Comparison of ENCODE assay signal across 9 mouse cellular contexts in genomic region chr13:100776710-100777109, GRCm38 (mm10). TPM values are rescaled to one million over a fixed set of nuclear protein-coding genes. Genes with fewer than 3 reads are reported as not detected.
A peak's percentile ranks its signal among the peaks of the same experiment; 100 is the strongest.
DNase-seq lines count a peak whose midpoint lies in the region; ATAC-seq and TF ChIP-seq lines count a peak whose summit lies in the region.
"Had no signal": no experiment of that assay in that cellular context is flagged by ENCODE, and none has a peak within 500 bp of the region (broad histone marks: within the 10 kb centered on the region; RNA-seq: fewer than 3 reads in every experiment).

No protein-coding gene starts in this region.

- H3K27ac ChIP-seq in hindbrain, embryonic 13.5 days: no peak overlapping the region
- no peak overlapping the region; the same call in 1 of the 2 replicates for H3K27ac ChIP-seq in hindbrain, embryonic 10.5 days
- no peak overlapping the region for H3K27ac ChIP-seq in testis, adult 2 months (ENCODE audit: control insufficient read depth, insufficient read depth, low read depth, low read length)
- peak overlapping the region; percentile 91 for H3K27ac ChIP-seq in liver, embryonic 13.5 days

- H3K4me1 ChIP-seq in hindbrain, embryonic 13.5 days (replicated peaks): peaks cover 17% of the 10 kb centered on the region
- peaks cover 22% of the 10 kb centered on the region for H3K4me1 ChIP-seq in hindbrain, embryonic 10.5 days (replicated peaks)
- H3K4me1 ChIP-seq in testis, adult 2 months (ENCODE audit: control insufficient read depth, insufficient read depth, low read length): peaks cover 6% of the 10 kb centered on the region
- peaks cover 76% of the 10 kb centered on the region for H3K4me1 ChIP-seq in liver, embryonic 13.5 days (replicated peaks)

- H3K9me3 ChIP-seq in hindbrain, embryonic 13.5 days: no peaks in the 10 kb centered on the region
- H3K9me3 ChIP-seq in hindbrain, embryonic 10.5 days: no peaks in the 10 kb centered on the region
- H3K9me3 ChIP-seq in liver, embryonic 13.5 days (replicated peaks): no peaks in the 10 kb centered on the region

- H3K4me2 ChIP-seq in hindbrain, embryonic 13.5 days: 0 out of 2 replicates have a peak overlapping the region, but pooled peaks have one; percentile 99
- peak overlapping the region; percentile 81 for H3K4me2 ChIP-seq in liver, embryonic 13.5 days

- H3K4me3 ChIP-seq in hindbrain, embryonic 13.5 days: no peak overlapping the region
- no peak overlapping the region for H3K4me3 ChIP-seq in hindbrain, embryonic 10.5 days
- H3K4me3 ChIP-seq in testis, adult 2 months (ENCODE audit: control insufficient read depth, low read depth, low read length): peak overlapping the region; percentile 95
- peak overlapping the region; percentile 93; the same call in 1 of the 2 replicates for H3K4me3 ChIP-seq in liver, embryonic 13.5 days (replicated peaks)

- H3K9ac ChIP-seq in hindbrain, embryonic 13.5 days: peak overlapping the region; percentile 77; the same call in 1 of the 2 replicates
- H3K9ac ChIP-seq in liver, embryonic 13.5 days: peak overlapping the region; percentile 92

- DNase-seq in hindbrain, embryonic 10.5 days (ENCODE audit: low spot score): no peak
- no peak for DNase-seq in testis, postnatal 10 days (ENCODE audit: low spot score)
- no peak for DNase-seq in liver, embryonic 13.5 days
- DNase-seq in right cerebral cortex, postnatal 14 days: no peak
- no peak for DNase-seq in right cerebral cortex, adult 2 months (ENCODE audit: low spot score in 2 of 2)
- DNase-seq: lung, adult 18-20 months; thymus, adult 2 months had no signal

- no peak for TF ChIP-seq POLR2A in testis, adult 2 months (IDR thresholded peaks at IDR 0.05; ENCODE audit: control insufficient read depth, low read depth, low read length)

- ATAC-seq in hindbrain, embryonic 13.5 days (ENCODE audit: low FRiP score): no peak
- no peak for ATAC-seq in liver, embryonic 13.5 days (ENCODE audit: low read depth)

- TF ChIP-seq CTCF in testis, adult 2 months (IDR thresholded peaks at IDR 0.05; ENCODE audit: control insufficient read depth, insufficient read depth, insufficient replicate concordance, low read depth, low read length): no peak

- WGBS in hindbrain, embryonic 13.5 days: 72% methylated on average over 6 of the region's 6 CpGs
- 66% methylated on average over 6 of the region's 6 CpGs for WGBS in hindbrain, embryonic 10.5 days
- 46% methylated on average over 6 of the region's 6 CpGs for WGBS in liver, embryonic 13.5 days (ENCODE audit: insufficient replicate concordance)

- H3K27me3 ChIP-seq in hindbrain, embryonic 13.5 days: no peaks in the 10 kb centered on the region
- no peaks in the 10 kb centered on the region for H3K27me3 ChIP-seq in hindbrain, embryonic 10.5 days (ENCODE audit: insufficient read depth, poor library complexity, severe bottlenecking)
- H3K27me3 ChIP-seq in testis, adult 2 months (ENCODE audit: control insufficient read depth, insufficient read depth, low read length): no peaks in the 10 kb centered on the region
- no peaks in the 10 kb centered on the region for H3K27me3 ChIP-seq in liver, embryonic 13.5 days

- peaks cover 2% of the 10 kb centered on the region; the same call in 1 of the 2 replicates for H3K36me3 ChIP-seq in hindbrain, embryonic 13.5 days
- peaks cover 63% of the 10 kb centered on the region for H3K36me3 ChIP-seq in hindbrain, embryonic 10.5 days
- no peaks in the 10 kb centered on the region for H3K36me3 ChIP-seq in testis, adult 2 months (ENCODE audit: control insufficient read depth, insufficient read depth, low read length)
- H3K36me3 ChIP-seq in liver, embryonic 13.5 days: peaks cover 64% of the 10 kb centered on the region

RNA-seq across cellular contexts. Expression of gene Cenph, which starts 1.0 kb away (rescaled TPM):
- polyA plus RNA-seq in hindbrain, embryonic 13.5 days (2015; fragmentation: Nextera tagmentation; extraction: Ambion mirVana): 10.2 and 11.5 TPM in 2 replicates
- 51.5 and 57.8 TPM in 2 replicates for polyA plus RNA-seq in hindbrain, embryonic 10.5 days (2016; fragmentation: Nextera tagmentation; extraction: Ambion mirVana)
- polyA plus RNA-seq in testis, adult 2 months (2012; rRNA removed): 3.2 and 3.9 TPM in 2 replicates
- polyA plus RNA-seq in liver, embryonic 13.5 days (2015; fragmentation: Nextera tagmentation; extraction: Ambion mirVana): 46.2 and 57.1 TPM in 2 replicates

RNA-seq across cellular contexts. Expression of gene Ccnb1, which starts 9.7 kb away (rescaled TPM):
- 57.6 and 65.0 TPM in 2 replicates for polyA plus RNA-seq in hindbrain, embryonic 13.5 days (2015; fragmentation: Nextera tagmentation; extraction: Ambion mirVana)
- polyA plus RNA-seq in hindbrain, embryonic 10.5 days (2016; fragmentation: Nextera tagmentation; extraction: Ambion mirVana): 321 and 434 TPM in 2 replicates
- 39.9 and 41.6 TPM in 2 replicates for polyA plus RNA-seq in testis, adult 2 months (2012; rRNA removed)
- 277 and 297 TPM in 2 replicates for polyA plus RNA-seq in liver, embryonic 13.5 days (2015; fragmentation: Nextera tagmentation; extraction: Ambion mirVana)

RNA-seq across cellular contexts. Expression of gene Mrps36, which starts 32.3 kb away (rescaled TPM):
- 139 and 151 TPM in 2 replicates for polyA plus RNA-seq in hindbrain, embryonic 13.5 days (2015; fragmentation: Nextera tagmentation; extraction: Ambion mirVana)
- polyA plus RNA-seq in hindbrain, embryonic 10.5 days (2016; fragmentation: Nextera tagmentation; extraction: Ambion mirVana): 146 and 147 TPM in 2 replicates
- 143 and 149 TPM in 2 replicates for polyA plus RNA-seq in testis, adult 2 months (2012; rRNA removed)
- polyA plus RNA-seq in liver, embryonic 13.5 days (2015; fragmentation: Nextera tagmentation; extraction: Ambion mirVana): 159 and 167 TPM in 2 replicates

RNA-seq across cellular contexts. Expression of gene Cdk7, which starts 46.0 kb away (rescaled TPM):
- 50.7 and 53.1 TPM in 2 replicates for polyA plus RNA-seq in hindbrain, embryonic 13.5 days (2015; fragmentation: Nextera tagmentation; extraction: Ambion mirVana)
- 83.0 and 96.7 TPM in 2 replicates for polyA plus RNA-seq in hindbrain, embryonic 10.5 days (2016; fragmentation: Nextera tagmentation; extraction: Ambion mirVana)
- 11.8 and 11.9 TPM in 2 replicates for polyA plus RNA-seq in testis, adult 2 months (2012; rRNA removed)
- 49.1 and 54.9 TPM in 2 replicates for polyA plus RNA-seq in liver, embryonic 13.5 days (2015; fragmentation: Nextera tagmentation; extraction: Ambion mirVana)

RNA-seq across cellular contexts. Expression of gene Slc30a5, which starts 56.5 kb away (rescaled TPM):
- 32.9 and 34.3 TPM in 2 replicates for polyA plus RNA-seq in hindbrain, embryonic 13.5 days (2015; fragmentation: Nextera tagmentation; extraction: Ambion mirVana)
- 33.0 and 36.4 TPM in 2 replicates for polyA plus RNA-seq in hindbrain, embryonic 10.5 days (2016; fragmentation: Nextera tagmentation; extraction: Ambion mirVana)
- 8.9 and 12.5 TPM in 2 replicates for polyA plus RNA-seq in testis, adult 2 months (2012; rRNA removed)
- polyA plus RNA-seq in liver, embryonic 13.5 days (2015; fragmentation: Nextera tagmentation; extraction: Ambion mirVana): 27.0 and 34.3 TPM in 2 replicates

Comparison
In these comparisons a context has a peak if more than half of its experiments do, and no peak if none do; other contexts are left out.
1. H3K4me3 ChIP-seq: peak in testis, adult 2 months (single experiment) and liver, embryonic 13.5 days (single experiment); none in hindbrain, embryonic 13.5 days (single experiment) and hindbrain, embryonic 10.5 days (single experiment).